Mouse (Mus musculus) kidney, embryonic 14.5 days (tissue): ENCODE measurements around the gene Fkbp2. TPM values are rescaled to one million over a fixed set of nuclear protein-coding genes. Genes with fewer than 3 reads are reported as not detected.

Source experiments
- ATAC-seq: fragments of 200-750 bp; cut with Nextera tagmentation; 2 replicates; pipeline ENCODE4 v1.8.0; 2017; ENCODE audit warnings: moderate number of reproducible peaks, mild to moderate bottlenecking, moderate TSS enrichment, moderate library complexity; ENCODE audit not compliant: low FRiP score, low TSS enrichment
- H3K27ac ChIP-seq: fragments of 300-500 bp; sonication (generic); 2 replicates; pipeline ENCODE4 v1.5.1; 2014; ENCODE audit warnings: low read depth, mild to moderate bottlenecking, low read length, moderate library complexity, mixed read lengths
- H3K27me3 ChIP-seq: fragments of 300-500 bp; sonication (generic); 2 replicates; pipeline ENCODE4 v1.6.1; 2014; ENCODE audit warnings: mild to moderate bottlenecking, low read length; ENCODE audit not compliant: control insufficient read depth, insufficient read depth
- H3K36me3 ChIP-seq: fragments of 300-500 bp; sonication (generic); 2 replicates; pipeline ENCODE4 v1.6.1; 2014; ENCODE audit warnings: low read length, mixed read lengths; ENCODE audit not compliant: control insufficient read depth, insufficient read depth
- H3K4me1 ChIP-seq: fragments of 300-500 bp; sonication (generic); 2 replicates; pipeline ENCODE4 v1.6.1; 2014; ENCODE audit warnings: low read length, mixed read lengths; ENCODE audit not compliant: control insufficient read depth, insufficient read depth
- H3K4me2 ChIP-seq: fragments of 300-500 bp; sonication (generic); replicated peaks from 2 replicates; pipeline ENCODE4 v1.6.1; 2014; ENCODE audit warnings: low read depth, mild to moderate bottlenecking, low read length
- H3K4me3 ChIP-seq: fragments of 300-500 bp; sonication (generic); 2 replicates; pipeline ENCODE4 v1.5.1; 2014; ENCODE audit warnings: mild to moderate bottlenecking, low read length
- H3K9ac ChIP-seq: fragments of 300-500 bp; sonication (generic); 2 replicates; pipeline ENCODE4 v1.6.1; 2014; ENCODE audit warnings: low read depth, mild to moderate bottlenecking, low read length, moderate library complexity
- H3K9me3 ChIP-seq: fragments of 300-500 bp; sonication (generic); 2 replicates; pipeline ENCODE4 v1.6.1; 2016; ENCODE audit warnings: low read length; ENCODE audit not compliant: control insufficient read depth
- WGBS: fragments of 180-500 bp; shearing (Covaris S2); extraction: QIAGEN DNeasy Blood & Tissue Kit; methylation state at CpG from one replicate; pipeline ENCODE4 v1.1.7; 2014; 5-methylcytosine and 5-hydroxymethylcytosine counted together
- polyA plus RNA-seq: library from polyadenylated mRNA; unstranded; fragments of >200 nt; fragmentation: Nextera tagmentation; extraction: Ambion mirVana; gene quantifications from 2 replicates; pipeline ENCODE4 v1.2.1, GENCODE M21; 2014

Gene Fkbp2
- polyA plus RNA-seq, 1 experiment from 2014 or later = 89.7 TPM

DNA sequence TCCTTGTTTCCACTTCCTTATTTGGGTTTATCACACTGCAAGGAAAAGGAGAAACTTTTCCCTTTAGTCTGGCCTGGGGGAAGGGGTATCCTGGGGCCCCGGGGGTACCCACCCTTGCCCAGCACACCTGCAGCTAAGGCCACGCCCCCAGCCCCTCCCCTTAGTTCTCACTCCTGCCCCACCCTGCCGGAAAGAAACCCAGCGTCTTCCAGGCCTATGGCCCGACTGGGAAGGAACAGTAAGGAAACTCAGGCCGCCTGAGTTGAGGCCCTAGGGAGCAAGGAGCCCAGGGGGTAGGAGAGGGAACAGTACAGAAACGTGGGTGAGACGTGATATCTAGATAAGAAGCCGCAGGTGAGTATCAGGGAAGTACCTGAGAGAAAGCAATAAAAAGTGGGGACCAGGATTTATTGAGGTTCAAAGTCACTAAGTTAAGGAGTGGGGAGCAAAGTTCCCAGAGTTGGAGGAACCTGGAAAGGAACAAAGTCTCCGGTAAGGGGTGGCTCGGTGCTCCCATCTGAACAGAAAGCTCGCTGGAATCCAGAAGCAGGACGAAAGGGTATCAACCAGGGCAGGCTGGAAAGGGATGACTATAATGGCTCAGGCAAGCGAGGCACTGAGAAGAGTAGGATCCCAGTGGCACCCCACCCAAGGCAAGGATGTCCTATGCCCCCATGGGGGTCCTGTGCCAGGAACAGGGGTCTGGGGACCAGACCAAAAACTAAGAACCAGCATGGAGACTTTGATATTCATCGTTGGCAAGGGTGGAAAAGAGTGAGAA is 11.6 kb downstream of the Fkbp2 start:
- Histone ChIP-seq H3K27ac (peak overlapping the region; percentile 20; the same call in 1 of the 2 replicates), H3K9me3 (no peaks in the 10 kb centered on the region), H3K36me3 (peaks cover 27% of the 10 kb centered on the region), H3K4me2 (peak overlapping the region; percentile 80), H3K9ac (peak overlapping the region; percentile 71), H3K27me3 (no peaks in the 10 kb centered on the region), H3K4me3 (peak overlapping the region; percentile 64), H3K4me1 (peaks cover 34% of the 10 kb centered on the region)
- 9% methylated on average over 15 of the region's 15 CpGs for WGBS
- ATAC-seq = 0 out of 2 replicates have a peak, but pooled peaks have one; percentile 5

DNA sequence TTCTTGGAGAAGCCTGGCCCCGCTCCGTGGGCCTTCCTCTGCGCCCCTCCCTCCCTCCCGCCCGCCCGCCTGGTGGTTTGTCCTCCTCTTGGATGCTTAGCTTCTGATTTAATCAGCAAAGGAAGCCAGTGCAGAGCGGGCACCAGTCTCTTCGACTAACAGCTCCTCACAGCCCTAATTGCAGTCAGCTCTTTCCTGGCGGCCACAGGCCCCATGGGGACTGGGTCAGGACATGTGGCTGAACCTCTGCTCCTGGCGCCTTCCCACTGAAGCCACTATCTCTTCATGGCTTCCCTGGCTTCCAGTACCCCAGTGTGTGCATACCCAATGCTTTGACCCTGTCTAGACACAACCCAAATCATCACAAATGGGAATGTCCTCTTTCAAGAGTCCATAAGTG is 23.8 kb downstream of the Fkbp2 start:
- Histone ChIP-seq H3K4me1 (peaks cover 11% of the 10 kb centered on the region), H3K27me3 (no peaks in the 10 kb centered on the region), H3K9ac (no peak overlapping the region), H3K4me2 (no peak overlapping the region), H3K27ac (no peak overlapping the region), H3K36me3 (peaks cover 72% of the 10 kb centered on the region), H3K9me3 (no peaks in the 10 kb centered on the region), H3K4me3 (no peak overlapping the region)
- 90% methylated on average over 10 of the region's 10 CpGs for WGBS
- ATAC-seq = no peak

DNA sequence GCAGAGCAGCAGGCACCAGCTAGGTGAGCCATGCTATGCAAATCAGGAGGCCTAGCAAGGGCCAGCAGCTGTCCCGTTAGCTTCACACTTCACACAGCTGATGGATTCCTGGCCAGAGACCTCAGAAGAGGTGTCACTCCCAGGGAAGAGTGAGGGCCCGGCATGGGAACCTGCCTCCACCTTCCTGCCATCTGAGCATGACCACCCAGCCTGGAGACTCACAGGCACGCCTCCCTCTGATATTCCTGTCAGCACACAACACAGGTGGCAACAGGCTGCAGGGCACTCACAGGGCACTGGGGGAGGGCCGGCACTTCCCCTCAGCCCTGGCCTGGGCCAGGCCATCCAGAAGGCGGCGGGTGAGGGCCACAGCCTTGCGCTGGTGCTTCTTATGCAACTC is 24.9 kb downstream of the Fkbp2 start:
- peaks cover 69% of the 10 kb centered on the region for H3K36me3 ChIP-seq
- ATAC-seq = no peak
- H3K4me3 ChIP-seq = no peak overlapping the region
- no peak overlapping the region for H3K9ac ChIP-seq
- H3K27ac ChIP-seq = no peak overlapping the region
- H3K4me1 ChIP-seq = peaks cover 11% of the 10 kb centered on the region
- H3K4me2 ChIP-seq = no peak overlapping the region
- H3K9me3 ChIP-seq = no peaks in the 10 kb centered on the region
- 81% methylated on average over 7 of the region's 7 CpGs for WGBS
- no peaks in the 10 kb centered on the region for H3K27me3 ChIP-seq

DNA sequence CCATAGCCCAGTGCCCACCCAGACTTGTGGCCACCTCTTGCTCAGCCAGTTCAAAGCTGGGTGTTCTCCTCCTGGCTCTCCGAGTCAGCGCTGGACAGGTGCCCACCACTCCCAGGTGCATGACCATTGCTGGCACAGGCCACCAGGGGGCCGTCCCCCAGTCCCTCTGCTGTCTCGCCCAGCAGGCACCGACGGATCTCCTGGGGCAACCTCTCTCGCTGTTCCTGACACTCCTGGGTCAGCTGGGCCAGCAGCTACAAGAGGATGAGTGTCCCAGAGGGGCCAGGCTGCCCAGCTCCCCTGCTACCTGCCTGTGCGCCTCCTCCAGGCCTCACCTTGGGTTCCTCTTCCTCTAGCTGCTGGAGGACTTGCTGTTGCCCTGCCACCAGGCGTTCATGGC is 26.3 kb downstream of the Fkbp2 start:
- peaks cover 55% of the 10 kb centered on the region for H3K36me3 ChIP-seq
- H3K9me3 ChIP-seq = no peaks in the 10 kb centered on the region
- no peak overlapping the region for H3K27ac ChIP-seq
- 54% methylated on average over 9 of the region's 9 CpGs for WGBS
- H3K9ac ChIP-seq = no peak overlapping the region
- H3K4me3 ChIP-seq = no peak overlapping the region
- no peak for ATAC-seq
- H3K4me2 ChIP-seq = no peak overlapping the region
- peaks cover 15% of the 10 kb centered on the region for H3K4me1 ChIP-seq
- H3K27me3 ChIP-seq = no peaks in the 10 kb centered on the region

DNA sequence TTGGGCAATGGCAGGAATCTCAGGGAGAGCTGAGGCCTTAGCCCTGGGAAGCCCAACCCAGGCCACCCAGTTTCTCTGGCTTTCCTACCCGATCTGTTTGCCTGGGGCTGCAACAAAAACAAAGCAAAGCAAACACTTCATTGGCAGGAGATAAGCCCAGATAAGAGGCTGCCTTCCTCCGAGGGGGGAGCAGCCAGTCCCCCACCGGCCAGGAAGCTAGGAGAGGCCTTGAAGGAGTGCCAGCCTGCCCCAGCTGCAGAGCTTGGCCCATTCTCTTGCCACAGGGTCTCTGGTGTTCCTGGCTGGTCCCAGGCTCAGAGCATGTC is 27.6 kb downstream of the Fkbp2 start:
- H3K4me3 ChIP-seq = peak overlapping the region; percentile 65; the same call in 1 of the 2 replicates
- peaks cover 43% of the 10 kb centered on the region for H3K36me3 ChIP-seq
- H3K4me2 ChIP-seq = peak overlapping the region; percentile 93
- ATAC-seq = no peak
- H3K27me3 ChIP-seq = no peaks in the 10 kb centered on the region
- peaks cover 15% of the 10 kb centered on the region for H3K4me1 ChIP-seq
- no peaks in the 10 kb centered on the region for H3K9me3 ChIP-seq
- peak overlapping the region; percentile 98; the same call in 1 of the 2 replicates for H3K27ac ChIP-seq
- H3K9ac ChIP-seq = no peak overlapping the region; the same call in 1 of the 2 replicates
- WGBS = 13% methylated on average over 3 of the region's 3 CpGs

DNA sequence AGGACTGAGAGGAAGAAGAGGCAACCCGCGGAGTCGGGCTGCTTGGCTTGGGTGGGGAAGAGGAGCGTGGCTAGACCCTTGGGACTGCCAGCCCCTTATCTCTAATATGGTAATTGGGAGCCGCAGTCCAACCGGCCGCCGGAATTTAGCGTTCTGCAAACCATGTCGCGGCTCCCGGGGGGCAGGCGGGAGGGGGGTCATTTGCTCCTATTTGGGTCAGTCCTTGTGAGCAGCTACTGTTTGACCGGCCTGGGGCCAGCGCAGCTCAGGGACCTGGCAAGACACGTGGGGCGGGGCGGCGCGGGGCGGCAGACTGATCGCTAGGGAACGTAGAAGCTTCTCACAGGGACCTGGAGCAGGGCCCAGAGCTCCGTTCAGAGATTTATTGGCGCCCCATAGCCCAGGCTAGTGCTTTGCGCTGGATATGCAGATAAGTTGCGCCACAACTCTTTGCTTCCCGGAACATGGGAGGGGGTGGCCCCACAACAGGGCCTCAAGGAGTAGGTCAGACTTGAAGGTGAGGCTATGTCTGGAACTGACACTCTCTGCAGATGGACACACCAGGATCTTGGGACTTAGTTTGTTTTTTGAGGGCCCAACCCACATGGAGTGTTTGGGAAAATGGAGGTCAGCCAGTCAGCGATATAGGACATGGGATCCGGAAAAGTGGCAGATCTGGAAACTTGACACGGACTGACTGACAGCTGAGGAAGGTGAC is 28.1 kb downstream of the Fkbp2 start:
- Histone ChIP-seq H3K27ac (peak overlapping the region; percentile 98), H3K4me3 (peak overlapping the region; percentile 65), H3K9ac (peak overlapping the region; percentile 73), H3K36me3 (peaks cover 38% of the 10 kb centered on the region), H3K4me1 (peaks cover 15% of the 10 kb centered on the region), H3K27me3 (no peaks in the 10 kb centered on the region), H3K9me3 (no peaks in the 10 kb centered on the region), H3K4me2 (peak overlapping the region; percentile 93)
- peak; percentile 25 for ATAC-seq
- WGBS = 2% methylated on average over 31 of the region's 31 CpGs

DNA sequence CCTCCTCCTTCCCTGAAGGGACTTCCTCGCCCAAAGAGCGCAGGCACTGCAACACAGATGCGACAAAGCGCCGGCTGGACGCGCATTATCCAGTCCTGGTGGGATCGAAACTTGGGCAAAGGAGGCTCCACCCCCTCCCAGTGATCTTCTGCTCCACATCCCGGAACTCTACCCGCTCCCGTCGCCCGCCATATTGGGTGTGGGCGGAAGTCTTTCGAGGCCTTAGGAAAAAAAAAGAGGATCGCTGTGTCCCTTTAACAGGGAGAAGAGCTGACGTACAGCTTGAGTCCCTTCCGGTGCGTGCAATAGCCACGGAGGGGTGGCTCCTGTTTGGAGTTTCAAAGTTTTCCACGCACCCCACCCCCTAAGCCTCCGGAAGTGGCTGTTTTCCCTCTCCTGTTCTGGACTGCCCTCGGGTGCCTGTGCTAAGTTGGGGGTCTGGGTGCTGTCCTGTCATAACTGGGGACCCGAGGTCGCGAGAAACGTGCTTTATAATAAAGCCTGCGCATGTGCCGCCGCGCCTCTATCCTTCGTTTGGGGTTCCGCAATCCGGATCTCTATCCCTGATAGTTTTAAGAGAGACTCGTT is 28.8 kb downstream of the Fkbp2 start:
- Histone ChIP-seq H3K27me3 (no peaks in the 10 kb centered on the region), H3K27ac (peak overlapping the region; percentile 98), H3K36me3 (peaks cover 31% of the 10 kb centered on the region), H3K4me3 (peak overlapping the region; percentile 65), H3K4me1 (peaks cover 15% of the 10 kb centered on the region), H3K9ac (peak overlapping the region; percentile 73), H3K9me3 (no peaks in the 10 kb centered on the region), H3K4me2 (peak overlapping the region; percentile 93)
- WGBS = under 1% methylated on average over 35 of the region's 35 CpGs
- peak; percentile 80 for ATAC-seq

DNA sequence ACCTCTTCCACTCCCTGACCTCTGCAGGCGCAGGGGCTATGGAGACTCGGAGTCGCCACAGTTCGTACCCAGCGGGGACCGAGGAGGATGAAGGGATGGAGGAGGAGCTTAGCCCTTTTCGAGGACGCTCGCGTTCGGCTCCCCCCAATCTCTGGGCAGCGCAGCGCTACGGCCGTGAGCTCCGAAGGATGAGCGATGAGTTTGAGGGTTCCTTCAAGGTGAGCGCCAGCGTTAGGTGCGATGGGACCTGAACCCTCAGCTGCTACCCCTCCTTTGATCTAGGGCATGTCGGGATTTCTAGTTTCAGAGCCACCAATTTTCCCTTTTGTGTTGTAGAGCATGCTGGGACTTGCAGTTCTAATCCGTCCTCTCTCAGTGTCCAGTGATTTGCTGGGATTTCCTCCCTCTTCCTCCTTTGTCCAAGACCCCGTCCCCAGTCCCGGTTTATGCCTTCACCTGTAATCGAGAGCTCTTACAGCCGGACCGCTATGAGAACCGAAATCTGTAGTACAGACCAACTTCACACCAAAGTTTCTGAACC is 29.6 kb downstream of the Fkbp2 start:
- Histone ChIP-seq H3K36me3 (peaks cover 26% of the 10 kb centered on the region), H3K27ac (peak overlapping the region; percentile 98), H3K4me1 (peaks cover 15% of the 10 kb centered on the region), H3K9me3 (no peaks in the 10 kb centered on the region), H3K4me2 (peak overlapping the region; percentile 93), H3K4me3 (peak overlapping the region; percentile 65), H3K9ac (peak overlapping the region; percentile 73), H3K27me3 (no peaks in the 10 kb centered on the region)
- ATAC-seq = peak; percentile 48
- 1% methylated on average over 28 of the region's 28 CpGs for WGBS
